Mouse (Mus musculus) liver, embryonic 15.5 days (tissue): Measurements from ENCODE around the gene Il15. TPM values are rescaled to one million over a fixed set of nuclear protein-coding genes. Genes with fewer than 3 reads are reported as not detected.

Source experiments
- ATAC-seq: fragments of 200-750 bp; cut with Nextera tagmentation; 2 replicates; pipeline ENCODE4 v1.8.0; 2017; ENCODE audit warnings: moderate number of reproducible peaks, mild to moderate bottlenecking, moderate library complexity; ENCODE audit not compliant: insufficient read depth
- H3K27ac ChIP-seq: fragments of 300-500 bp; sonication (generic); replicated peaks from 2 replicates; pipeline ENCODE4 v1.5.1; 2015; ENCODE audit warnings: mild to moderate bottlenecking, inconsistent platforms
- H3K27me3 ChIP-seq: fragments of 300-500 bp; sonication (generic); 2 replicates; pipeline ENCODE4 v1.6.1; 2015; ENCODE audit warnings: mild to moderate bottlenecking, inconsistent platforms
- H3K36me3 ChIP-seq: fragments of 300-500 bp; sonication (generic); replicated peaks from 2 replicates; pipeline ENCODE4 v1.6.1; 2015; ENCODE audit warnings: moderate library complexity, mild to moderate bottlenecking, inconsistent platforms
- H3K4me1 ChIP-seq: fragments of 300-500 bp; sonication (generic); replicated peaks from 2 replicates; pipeline ENCODE4 v1.6.1; 2015; ENCODE audit warnings: inconsistent platforms
- H3K4me2 ChIP-seq: fragments of 300-500 bp; sonication (generic); 2 replicates; pipeline ENCODE4 v1.6.1; 2015; ENCODE audit warnings: moderate library complexity, mild to moderate bottlenecking, inconsistent platforms
- H3K4me3 ChIP-seq: fragments of 300-500 bp; sonication (generic); replicated peaks from 2 replicates; pipeline ENCODE4 v1.5.1; 2015; ENCODE audit warnings: mild to moderate bottlenecking, inconsistent platforms
- H3K9ac ChIP-seq: fragments of 300-500 bp; sonication (generic); 2 replicates; pipeline ENCODE4 v1.6.1; 2015; ENCODE audit warnings: moderate library complexity, mild to moderate bottlenecking, inconsistent platforms
- H3K9me3 ChIP-seq: fragments of 300-500 bp; sonication (generic); replicated peaks from 2 replicates; pipeline ENCODE4 v1.6.1; 2016; ENCODE audit warnings: inconsistent platforms
- WGBS: fragments of 180-500 bp; shearing (Covaris S2); methylation state at CpG from one replicate; pipeline ENCODE4 v1.1.7; 2015; ENCODE audit warnings: mixed read lengths; ENCODE audit not compliant: insufficient replicate concordance; 5-methylcytosine and 5-hydroxymethylcytosine counted together
- polyA plus RNA-seq: library from polyadenylated mRNA; unstranded; fragments of >200 nt; fragmentation: Nextera tagmentation; extraction: Ambion mirVana; gene quantifications from 2 replicates; pipeline ENCODE4 v1.2.1, GENCODE M21; 2015

The Il15 gene
- polyA plus RNA-seq, 1 experiment from 2014 or later: 4.6 TPM

- 57% methylated on average over 2 of the region's 2 CpGs for WGBS
These were observed 4.5 kb downstream of the Il15 start for GRCm38 (mm10) chr8:82398546-82398945.

GRCm38 (mm10) chr8:82391258-82391657 is 11.8 kb downstream of the Il15 start:
- Histone ChIP-seq H3K36me3 (peaks cover 7% of the 10 kb centered on the region; the same call in 1 of the 2 replicates), H3K4me2 (no peak overlapping the region), H3K27ac (no peak overlapping the region), H3K27me3 (no peaks in the 10 kb centered on the region), H3K9me3 (no peaks in the 10 kb centered on the region), H3K9ac (no peak overlapping the region), H3K4me3 (no peak overlapping the region), H3K4me1 (0 out of 2 replicates have a peak, but pooled peaks cover 4% of the 10 kb centered on the region)
- ATAC-seq: no peak

More at GRCm38 (mm10) chr8:82398546-82398945, 4.5 kb downstream of the Il15 start:
- H3K27me3 ChIP-seq: no peaks in the 10 kb centered on the region
- no peak overlapping the region for H3K9ac ChIP-seq
- no peak overlapping the region for H3K27ac ChIP-seq
- ATAC-seq: no peak
- H3K9me3 ChIP-seq: no peaks in the 10 kb centered on the region
- H3K36me3 ChIP-seq: peaks cover 7% of the 10 kb centered on the region; the same call in 1 of the 2 replicates
- H3K4me3 ChIP-seq: no peak overlapping the region
- H3K4me2 ChIP-seq: no peak overlapping the region
- no peaks in the 10 kb centered on the region for H3K4me1 ChIP-seq

GRCm38 (mm10) chr8:82388356-82388902 is 14.6 kb downstream of the Il15 start:
- H3K27ac ChIP-seq: no peak overlapping the region
- H3K4me1 ChIP-seq: 0 out of 2 replicates have a peak, but pooled peaks cover 4% of the 10 kb centered on the region
- no peak overlapping the region for H3K4me2 ChIP-seq
- WGBS: 61% methylated on average over 1 of the region's 1 CpGs
- H3K9me3 ChIP-seq: no peaks in the 10 kb centered on the region
- no peak overlapping the region for H3K9ac ChIP-seq
- no peaks in the 10 kb centered on the region for H3K36me3 ChIP-seq
- H3K27me3 ChIP-seq: no peaks in the 10 kb centered on the region
- no peak overlapping the region for H3K4me3 ChIP-seq
- no peak for ATAC-seq

- Histone ChIP-seq H3K4me2 (no peak overlapping the region), H3K4me1 (0 out of 2 replicates have a peak, but pooled peaks cover 4% of the 10 kb centered on the region), H3K9me3 (no peaks in the 10 kb centered on the region), H3K4me3 (no peak overlapping the region), H3K27me3 (no peaks in the 10 kb centered on the region), H3K9ac (no peak overlapping the region), H3K36me3 (no peaks in the 10 kb centered on the region), H3K27ac (no peak overlapping the region)
- peak; percentile 44 for ATAC-seq
- WGBS: 5% methylated on average over 1 of the region's 1 CpGs
These were observed 15.4 kb downstream of the Il15 start for GRCm38 (mm10) chr8:82387614-82388013.

- ATAC-seq: no peak
- Histone ChIP-seq H3K9ac (no peak overlapping the region), H3K4me3 (no peak overlapping the region), H3K36me3 (no peaks in the 10 kb centered on the region), H3K4me1 (0 out of 2 replicates have a peak, but pooled peaks cover 10% of the 10 kb centered on the region), H3K27ac (no peak overlapping the region), H3K27me3 (no peaks in the 10 kb centered on the region), H3K9me3 (no peaks in the 10 kb centered on the region), H3K4me2 (no peak overlapping the region)
These were observed 17.2 kb downstream of the Il15 start for GRCm38 (mm10) chr8:82385867-82386266.

GRCm38 (mm10) chr8:82384458-82385234 is 18.4 kb downstream of the Il15 start:
- H3K4me1 ChIP-seq: 0 out of 2 replicates have a peak, but pooled peaks cover 10% of the 10 kb centered on the region
- ATAC-seq: no peak
- no peak overlapping the region for H3K27ac ChIP-seq
- no peaks in the 10 kb centered on the region for H3K9me3 ChIP-seq
- H3K4me3 ChIP-seq: no peak overlapping the region
- no peaks in the 10 kb centered on the region for H3K27me3 ChIP-seq
- H3K36me3 ChIP-seq: no peaks in the 10 kb centered on the region
- H3K4me2 ChIP-seq: no peak overlapping the region
- 40% methylated on average over 11 of the region's 11 CpGs for WGBS
- H3K9ac ChIP-seq: no peak overlapping the region

- 0 out of 2 replicates have a peak, but pooled peaks cover 6% of the 10 kb centered on the region for H3K4me1 ChIP-seq
- no peak overlapping the region for H3K27ac ChIP-seq
- WGBS: 25% methylated on average over 3 of the region's 3 CpGs
- H3K27me3 ChIP-seq: no peaks in the 10 kb centered on the region
- no peaks in the 10 kb centered on the region for H3K9me3 ChIP-seq
- no peak overlapping the region for H3K4me3 ChIP-seq
- no peak overlapping the region for H3K9ac ChIP-seq
- ATAC-seq: no peak; the same call in 1 of the 2 replicates
- H3K4me2 ChIP-seq: no peak overlapping the region
- no peaks in the 10 kb centered on the region for H3K36me3 ChIP-seq
These were observed 19.7 kb downstream of the Il15 start for GRCm38 (mm10) chr8:82383346-82383745.

GRCm38 (mm10) chr8:82382316-82382715 is 20.7 kb downstream of the Il15 start:
- Histone ChIP-seq H3K36me3 (no peaks in the 10 kb centered on the region), H3K9me3 (no peaks in the 10 kb centered on the region), H3K9ac (no peak overlapping the region), H3K27ac (no peak overlapping the region), H3K4me2 (no peak overlapping the region), H3K4me1 (0 out of 2 replicates have a peak, but pooled peaks cover 6% of the 10 kb centered on the region), H3K4me3 (no peak overlapping the region), H3K27me3 (no peaks in the 10 kb centered on the region)
- no peak for ATAC-seq
- WGBS: 31% methylated on average over 2 of the region's 2 CpGs

- Histone ChIP-seq H3K27ac (no peak overlapping the region), H3K36me3 (no peaks in the 10 kb centered on the region), H3K4me2 (no peak overlapping the region), H3K27me3 (no peaks in the 10 kb centered on the region), H3K9me3 (no peaks in the 10 kb centered on the region), H3K9ac (no peak overlapping the region), H3K4me1 (no peaks in the 10 kb centered on the region), H3K4me3 (no peak overlapping the region)
- WGBS: 15% methylated on average over 4 of the region's 4 CpGs
- no peak for ATAC-seq
These were observed 28.6 kb downstream of the Il15 start for GRCm38 (mm10) chr8:82374470-82374869.

GRCm38 (mm10) chr8:82372846-82373245 is 30.2 kb downstream of the Il15 start:
- Histone ChIP-seq H3K9me3 (no peaks in the 10 kb centered on the region), H3K27me3 (no peaks in the 10 kb centered on the region), H3K4me3 (no peak overlapping the region), H3K27ac (no peak overlapping the region), H3K4me2 (no peak overlapping the region), H3K4me1 (no peaks in the 10 kb centered on the region), H3K36me3 (no peaks in the 10 kb centered on the region), H3K9ac (no peak overlapping the region)
- WGBS: 76% methylated on average over 6 of the region's 6 CpGs
- ATAC-seq: no peak

GRCm38 (mm10) chr8:82370657-82371056 is 32.4 kb downstream of the Il15 start:
- WGBS: 60% methylated on average over 6 of the region's 6 CpGs
- no peak for ATAC-seq
- no peaks in the 10 kb centered on the region for H3K4me1 ChIP-seq
- no peak overlapping the region for H3K9ac ChIP-seq
- no peak overlapping the region for H3K27ac ChIP-seq
- no peaks in the 10 kb centered on the region for H3K36me3 ChIP-seq
- H3K27me3 ChIP-seq: no peaks in the 10 kb centered on the region
- H3K4me3 ChIP-seq: no peak overlapping the region
- H3K9me3 ChIP-seq: no peaks in the 10 kb centered on the region
- H3K4me2 ChIP-seq: no peak overlapping the region
